Mouse (Mus musculus): ENCODE data around the gene Gls.

Gls gene

GRCm38 (mm10) chr1:52242270-52242669 lies 9.2 kb upstream of the Gls start:
- DNase-seq (ENCODE audit: low read depth): no peak

GRCm38 (mm10) chr1:52232766-52233140 lies 279 bp downstream of the Gls start:
- no peak for DNase-seq (ENCODE audit: low read depth)

- peak; percentile 67 for DNase-seq (ENCODE audit: low read depth)
These were observed 880 bp downstream of the Gls start for GRCm38 (mm10) chr1:52231939-52232765.

- DNase-seq (ENCODE audit: low read depth): no peak
These were observed 2.6 kb downstream of the Gls start for GRCm38 (mm10) chr1:52230404-52230803.

- no peak for DNase-seq (ENCODE audit: low read depth)
These were observed 4.9 kb downstream of the Gls start for GRCm38 (mm10) chr1:52228178-52228577.

GRCm38 (mm10) chr1:52226416-52226815 lies 6.6 kb downstream of the Gls start:
- DNase-seq (ENCODE audit: low read depth): no peak

GRCm38 (mm10) chr1:52216766-52217165 lies 16.3 kb downstream of the Gls start:
- DNase-seq (ENCODE audit: low read depth): peak; percentile 40

GRCm38 (mm10) chr1:52182992-52183391 lies 50.0 kb downstream of the Gls start:
- DNase-seq (ENCODE audit: low read depth): peak; percentile 53

GRCm38 (mm10) chr1:52181994-52182393 lies 51.0 kb downstream of the Gls start:
- no peak for DNase-seq (ENCODE audit: low read depth)

GRCm38 (mm10) chr1:52179939-52180568 lies 53.0 kb downstream of the Gls start:
- DNase-seq (ENCODE audit: low read depth): no peak

- DNase-seq (ENCODE audit: low read depth): no peak
These were observed 56.0 kb downstream of the Gls start for GRCm38 (mm10) chr1:52176999-52177398.

GRCm38 (mm10) chr1:52175983-52176382 lies 57.0 kb downstream of the Gls start:
- peak; percentile 36 for DNase-seq (ENCODE audit: low read depth)

GRCm38 (mm10) chr1:52175321-52175720 lies 57.7 kb downstream of the Gls start:
- no peak for DNase-seq (ENCODE audit: low read depth)

GRCm38 (mm10) chr1:52171271-52171670 lies 61.8 kb downstream of the Gls start:
- DNase-seq (ENCODE audit: low read depth): no peak

GRCm38 (mm10) chr1:52170747-52171146 lies 62.3 kb downstream of the Gls start:
- no peak for DNase-seq (ENCODE audit: low read depth)

- peak; percentile 59 for DNase-seq (ENCODE audit: low read depth)
These were observed 63.0 kb downstream of the Gls start for GRCm38 (mm10) chr1:52170057-52170456.

GRCm38 (mm10) chr1:52166652-52167220 lies 66.3 kb downstream of the Gls start:
- no peak for DNase-seq (ENCODE audit: low read depth)

GRCm38 (mm10) chr1:52163707-52164457 lies 69.2 kb downstream of the Gls start:
- no peak for DNase-seq (ENCODE audit: low read depth)

- no peak for DNase-seq (ENCODE audit: low read depth)
These were observed 71.9 kb downstream of the Gls start for GRCm38 (mm10) chr1:52161151-52161550.

- peak; percentile 67 for DNase-seq (ENCODE audit: low read depth)
These were observed 74.3 kb downstream of the Gls start for GRCm38 (mm10) chr1:52158490-52159381.

GRCm38 (mm10) chr1:52158040-52158439 lies 75.0 kb downstream of the Gls start:
- DNase-seq (ENCODE audit: low read depth): no peak

Measured in NIH3T3 (cell line).